Mouse (Mus musculus): ENCODE data around the gene Bmp3. TPM values are rescaled to one million over a fixed set of nuclear protein-coding genes. Genes with fewer than 3 reads are reported as not detected.

The Bmp3 gene
- polyA plus RNA-seq, 1 experiment = 0.45 TPM

DNA sequence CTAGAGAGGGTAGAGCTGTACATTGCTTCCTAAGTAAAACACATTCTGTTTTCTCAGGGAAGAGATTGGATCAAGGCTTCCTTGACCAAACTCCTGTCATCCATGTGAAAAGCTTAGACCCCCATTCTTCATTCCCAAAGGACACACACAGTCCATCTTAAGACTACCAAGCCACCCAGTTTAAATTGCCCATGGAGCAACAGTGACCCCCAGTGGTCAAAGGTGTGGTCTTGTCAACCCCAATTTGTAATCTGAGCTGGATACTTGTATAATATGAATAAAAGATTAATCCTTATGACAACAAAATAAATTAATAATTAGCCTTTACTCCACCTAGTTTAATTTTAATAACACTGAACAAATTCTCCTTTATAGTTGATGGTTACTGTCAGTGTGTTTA is 24.7 kb downstream of the Bmp3 start:
- H3K27ac ChIP-seq (ENCODE audit: control insufficient read depth, insufficient read depth, low read depth, low read length, poor library complexity) = no peak overlapping the region
- H3K4me3 ChIP-seq (replicated peaks; ENCODE audit: control insufficient read depth, low read depth, low read length) = no peak overlapping the region
- no peaks in the 10 kb centered on the region for H3K4me1 ChIP-seq (ENCODE audit: control insufficient read depth, insufficient read depth, low read length)
- TF ChIP-seq CTCF (IDR thresholded peaks at IDR 0.05; ENCODE audit: control insufficient read depth, insufficient read depth, low read length) (no peak), POLR2A (IDR thresholded peaks at IDR 0.05; ENCODE audit: borderline replicate concordance, control insufficient read depth, low read depth, low read length) (no peak)

- H3K4me3 ChIP-seq (replicated peaks; ENCODE audit: control insufficient read depth, low read depth, low read length) = no peak overlapping the region
- TF ChIP-seq CTCF (IDR thresholded peaks at IDR 0.05; ENCODE audit: control insufficient read depth, insufficient read depth, low read length) (no peak), POLR2A (IDR thresholded peaks at IDR 0.05; ENCODE audit: borderline replicate concordance, control insufficient read depth, low read depth, low read length) (no peak)
- H3K4me1 ChIP-seq (ENCODE audit: control insufficient read depth, insufficient read depth, low read length) = no peaks in the 10 kb centered on the region
- WGBS = 66% methylated on average over 3 of the region's 3 CpGs
- no peak overlapping the region for H3K27ac ChIP-seq (ENCODE audit: control insufficient read depth, insufficient read depth, low read depth, low read length, poor library complexity)
Measured at GRCm38 (mm10) chr5:98882096-98882495, 27.9 kb downstream of the Bmp3 start.

DNA sequence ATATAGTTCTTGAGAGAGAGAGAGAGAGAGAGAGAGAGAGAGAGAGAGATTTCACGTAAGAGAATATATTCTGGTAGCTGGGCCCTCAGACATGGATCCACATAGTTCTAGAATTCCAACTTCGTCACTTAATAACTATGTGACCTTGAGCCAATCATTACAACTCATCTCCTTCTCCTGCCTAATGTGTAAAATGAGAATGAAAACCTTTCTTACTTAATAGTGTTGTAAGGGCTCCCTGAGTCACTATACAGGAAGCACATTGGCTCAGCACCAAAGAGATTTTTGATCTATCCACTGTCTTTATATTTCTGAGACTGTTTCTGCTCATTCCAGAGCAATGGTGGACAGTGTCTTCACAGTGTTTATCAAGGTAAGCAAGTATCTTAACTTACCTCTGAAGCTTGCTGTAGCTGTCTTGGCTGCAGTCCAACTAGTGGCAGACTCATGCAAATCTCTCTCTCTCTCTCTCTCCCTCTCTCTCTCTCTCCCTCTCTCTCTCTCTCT is 36.4 kb downstream of the Bmp3 start:
- no peak for TF ChIP-seq POLR2A (IDR thresholded peaks at IDR 0.05; ENCODE audit: borderline replicate concordance, control insufficient read depth, low read depth, low read length)
- no peak for TF ChIP-seq CTCF (IDR thresholded peaks at IDR 0.05; ENCODE audit: control insufficient read depth, insufficient read depth, low read length)
- 67% methylated on average over 2 of the region's 2 CpGs for WGBS
- Histone ChIP-seq H3K4me3 (replicated peaks; ENCODE audit: control insufficient read depth, low read depth, low read length) (no peak overlapping the region), H3K27ac (ENCODE audit: control insufficient read depth, insufficient read depth, low read depth, low read length, poor library complexity) (no peak overlapping the region), H3K4me1 (ENCODE audit: control insufficient read depth, insufficient read depth, low read length) (no peaks in the 10 kb centered on the region)

- Histone ChIP-seq H3K27ac (ENCODE audit: control insufficient read depth, insufficient read depth, low read depth, low read length, poor library complexity) (no peak overlapping the region), H3K4me1 (ENCODE audit: control insufficient read depth, insufficient read depth, low read length) (no peaks in the 10 kb centered on the region), H3K4me3 (replicated peaks; ENCODE audit: control insufficient read depth, low read depth, low read length) (no peak overlapping the region)
- 70% methylated on average over 3 of the region's 3 CpGs for WGBS
- no peak for TF ChIP-seq POLR2A (IDR thresholded peaks at IDR 0.05; ENCODE audit: borderline replicate concordance, control insufficient read depth, low read depth, low read length)
- TF ChIP-seq CTCF (IDR thresholded peaks at IDR 0.05; ENCODE audit: control insufficient read depth, insufficient read depth, low read length) = no peak
Measured at GRCm38 (mm10) chr5:98894281-98894680, 40.1 kb downstream of the Bmp3 start.

DNA sequence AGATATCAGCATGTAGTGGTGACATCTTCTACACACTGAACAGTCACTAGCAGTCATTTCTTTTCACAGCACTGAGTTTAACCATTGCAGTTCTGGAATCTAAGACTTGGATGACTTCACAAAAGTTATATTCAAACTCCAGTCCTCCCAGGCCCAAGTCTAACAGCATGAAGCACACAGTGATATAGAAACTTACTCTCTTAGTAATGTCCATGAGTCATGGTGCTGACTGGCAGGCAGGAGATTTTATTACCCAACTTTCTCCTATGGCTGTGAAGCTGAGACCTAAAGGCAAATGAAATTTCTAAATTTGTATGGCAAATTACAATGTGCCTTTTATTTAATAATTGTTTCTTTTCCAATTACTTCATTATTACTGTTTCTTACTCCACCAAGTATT is 43.7 kb downstream of the Bmp3 start:
- H3K4me3 ChIP-seq (replicated peaks; ENCODE audit: control insufficient read depth, low read depth, low read length) = no peak overlapping the region
- TF ChIP-seq POLR2A (IDR thresholded peaks at IDR 0.05; ENCODE audit: borderline replicate concordance, control insufficient read depth, low read depth, low read length) = no peak
- TF ChIP-seq CTCF (IDR thresholded peaks at IDR 0.05; ENCODE audit: control insufficient read depth, insufficient read depth, low read length) = no peak

DNA sequence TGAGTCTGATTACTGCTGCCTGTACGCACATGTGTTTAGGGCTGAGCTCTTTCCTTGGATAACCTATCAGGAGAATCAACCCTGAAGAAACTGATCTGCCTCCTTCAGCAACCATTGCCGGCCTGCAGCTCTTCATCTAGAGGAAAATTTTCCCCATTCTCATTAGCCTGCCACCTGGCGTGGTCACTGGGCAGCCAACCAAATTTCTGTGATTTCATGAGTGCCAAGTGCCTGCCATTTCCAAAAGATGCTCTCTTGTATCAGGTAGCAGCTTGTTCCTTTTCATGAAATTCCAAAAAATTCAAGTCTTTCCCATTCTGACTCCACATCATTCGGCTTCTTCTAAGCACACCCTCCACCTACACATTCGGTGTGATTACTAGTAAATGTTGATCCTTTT is 46.7 kb downstream of the Bmp3 start:
- TF ChIP-seq POLR2A (IDR thresholded peaks at IDR 0.05; ENCODE audit: borderline replicate concordance, control insufficient read depth, low read depth, low read length) (no peak), CTCF (IDR thresholded peaks at IDR 0.05; ENCODE audit: control insufficient read depth, insufficient read depth, low read length) (no peak)
- WGBS = 72% methylated on average over 5 of the region's 5 CpGs
- H3K27ac ChIP-seq (ENCODE audit: control insufficient read depth, insufficient read depth, low read depth, low read length, poor library complexity) = no peak overlapping the region
- no peaks in the 10 kb centered on the region for H3K4me1 ChIP-seq (ENCODE audit: control insufficient read depth, insufficient read depth, low read length)
- no peak overlapping the region for H3K4me3 ChIP-seq (replicated peaks; ENCODE audit: control insufficient read depth, low read depth, low read length)

More for the DNA sequence above, 43.7 kb downstream of the Bmp3 start:
- no peak overlapping the region for H3K27ac ChIP-seq (ENCODE audit: control insufficient read depth, insufficient read depth, low read depth, low read length, poor library complexity)
- H3K4me1 ChIP-seq (ENCODE audit: control insufficient read depth, insufficient read depth, low read length) = no peaks in the 10 kb centered on the region

DNA sequence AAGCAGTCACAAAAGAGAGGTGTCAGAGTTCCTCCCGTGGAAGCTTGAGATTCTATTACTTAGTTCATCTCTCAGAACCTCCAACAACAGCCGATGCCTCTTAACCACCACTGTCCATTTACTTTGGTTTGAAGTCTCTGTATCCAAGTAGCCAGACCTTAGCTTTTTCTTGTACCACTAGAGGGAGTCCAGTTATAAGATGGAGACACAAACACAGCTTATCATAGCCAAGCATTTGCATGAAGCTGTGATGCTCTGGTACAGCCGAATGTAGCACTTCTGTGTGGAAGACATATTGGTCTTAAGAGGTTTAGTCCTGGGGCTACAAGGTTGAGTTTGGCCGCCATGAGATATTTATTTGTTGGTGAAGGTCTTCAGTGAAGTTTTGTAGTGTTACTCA is 48.1 kb downstream of the Bmp3 start:
- Histone ChIP-seq H3K4me1 (ENCODE audit: control insufficient read depth, insufficient read depth, low read length) (no peaks in the 10 kb centered on the region), H3K4me3 (replicated peaks; ENCODE audit: control insufficient read depth, low read depth, low read length) (no peak overlapping the region), H3K27ac (ENCODE audit: control insufficient read depth, insufficient read depth, low read depth, low read length, poor library complexity) (no peak overlapping the region)
- TF ChIP-seq CTCF (IDR thresholded peaks at IDR 0.05; ENCODE audit: control insufficient read depth, insufficient read depth, low read length) = no peak
- no peak for TF ChIP-seq POLR2A (IDR thresholded peaks at IDR 0.05; ENCODE audit: borderline replicate concordance, control insufficient read depth, low read depth, low read length)
- 58% methylated on average over 4 of the region's 4 CpGs for WGBS

- Histone ChIP-seq H3K27ac (ENCODE audit: control insufficient read depth, insufficient read depth, low read depth, low read length, poor library complexity) (no peak overlapping the region), H3K4me3 (replicated peaks; ENCODE audit: control insufficient read depth, low read depth, low read length) (no peak overlapping the region), H3K4me1 (ENCODE audit: control insufficient read depth, insufficient read depth, low read length) (no peaks in the 10 kb centered on the region; the same call in none of the 2 replicates)
- WGBS = 84% methylated on average over 5 of the region's 5 CpGs
- no peak for TF ChIP-seq POLR2A (IDR thresholded peaks at IDR 0.05; ENCODE audit: borderline replicate concordance, control insufficient read depth, low read depth, low read length)
- no peak for TF ChIP-seq CTCF (IDR thresholded peaks at IDR 0.05; ENCODE audit: control insufficient read depth, insufficient read depth, low read length)
Measured at GRCm38 (mm10) chr5:98918716-98919115, 64.5 kb downstream of the Bmp3 start.

DNA sequence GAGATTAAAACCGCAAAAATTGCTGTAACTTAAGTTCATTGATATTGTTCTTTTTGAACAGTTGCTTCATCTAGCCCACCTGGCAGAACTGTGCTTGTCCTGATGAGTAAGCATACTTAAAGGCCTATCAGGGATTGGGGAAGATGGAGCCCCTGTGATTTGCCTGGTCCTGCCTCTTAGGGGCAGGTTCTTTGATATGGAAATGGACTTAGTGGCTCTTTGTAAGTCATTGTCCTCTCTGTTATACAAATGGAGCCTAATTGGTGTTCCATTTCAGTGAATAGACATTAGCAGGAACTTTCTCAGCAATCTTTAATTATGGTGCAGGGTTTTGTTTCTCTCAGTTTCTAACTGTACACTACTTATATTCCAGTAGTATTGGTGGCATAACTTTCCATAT is 67.4 kb downstream of the Bmp3 start:
- TF ChIP-seq POLR2A (IDR thresholded peaks at IDR 0.05; ENCODE audit: borderline replicate concordance, control insufficient read depth, low read depth, low read length) = no peak
- Histone ChIP-seq H3K4me1 (ENCODE audit: control insufficient read depth, insufficient read depth, low read length) (no peaks in the 10 kb centered on the region; the same call in none of the 2 replicates), H3K27ac (ENCODE audit: control insufficient read depth, insufficient read depth, low read depth, low read length, poor library complexity) (no peak overlapping the region), H3K4me3 (replicated peaks; ENCODE audit: control insufficient read depth, low read depth, low read length) (no peak overlapping the region)
- 68% methylated on average over 1 of the region's 1 CpGs for WGBS

Data from bone marrow, adult 2 months (tissue).